Mouse (Mus musculus) kidney, embryonic 15.5 days (tissue): ENCODE measurements around the gene Catsperz. TPM values are rescaled to one million over a fixed set of nuclear protein-coding genes. Genes with fewer than 3 reads are reported as not detected.

ENCODE experiments used
- ATAC-seq: fragments of 200-750 bp; cut with Nextera tagmentation; replicated peaks from 2 replicates; pipeline ENCODE4 v1.8.0; 2017; ENCODE audit warnings: moderate TSS enrichment; ENCODE audit not compliant: low FRiP score
- H3K27ac ChIP-seq: fragments of 300-500 bp; sonication (generic); 2 replicates; pipeline ENCODE4 v1.5.1; 2015; ENCODE audit warnings: mild to moderate bottlenecking, inconsistent platforms
- H3K27me3 ChIP-seq: fragments of 300-500 bp; sonication (generic); 2 replicates; pipeline ENCODE4 v1.6.1; 2015; ENCODE audit warnings: inconsistent platforms
- H3K36me3 ChIP-seq: fragments of 300-500 bp; sonication (generic); 2 replicates; pipeline ENCODE4 v1.6.1; 2015; ENCODE audit warnings: inconsistent platforms
- H3K4me1 ChIP-seq: fragments of 300-500 bp; sonication (generic); 2 replicates; pipeline ENCODE4 v1.6.1; 2015; ENCODE audit warnings: inconsistent platforms
- H3K4me2 ChIP-seq: fragments of 300-500 bp; sonication (generic); 2 replicates; pipeline ENCODE4 v1.6.1; 2015; ENCODE audit warnings: moderate library complexity, mild to moderate bottlenecking, inconsistent platforms
- H3K4me3 ChIP-seq: fragments of 300-500 bp; sonication (generic); replicated peaks from 2 replicates; pipeline ENCODE4 v1.5.1; 2015; ENCODE audit warnings: mild to moderate bottlenecking, inconsistent platforms
- H3K9ac ChIP-seq: fragments of 300-500 bp; sonication (generic); 2 replicates; pipeline ENCODE4 v1.6.1; 2015; ENCODE audit warnings: mild to moderate bottlenecking, inconsistent platforms
- H3K9me3 ChIP-seq: fragments of 300-500 bp; sonication (generic); replicated peaks from 2 replicates; pipeline ENCODE4 v1.6.1; 2016; ENCODE audit warnings: inconsistent platforms
- WGBS: fragments of 180-500 bp; shearing (Covaris S2); methylation state at CpG from one replicate; pipeline ENCODE4 v1.1.7; 2015; ENCODE audit warnings: mixed read lengths; 5-methylcytosine and 5-hydroxymethylcytosine counted together
- polyA plus RNA-seq: library from polyadenylated mRNA; unstranded; fragments of >200 nt; fragmentation: Nextera tagmentation; extraction: Ambion mirVana; gene quantifications from 2 replicates; pipeline ENCODE4 v1.2.1, GENCODE M21; 2015

Gene Catsperz
- polyA plus RNA-seq, 1 experiment from 2014 or later: 2.0 TPM

DNA sequence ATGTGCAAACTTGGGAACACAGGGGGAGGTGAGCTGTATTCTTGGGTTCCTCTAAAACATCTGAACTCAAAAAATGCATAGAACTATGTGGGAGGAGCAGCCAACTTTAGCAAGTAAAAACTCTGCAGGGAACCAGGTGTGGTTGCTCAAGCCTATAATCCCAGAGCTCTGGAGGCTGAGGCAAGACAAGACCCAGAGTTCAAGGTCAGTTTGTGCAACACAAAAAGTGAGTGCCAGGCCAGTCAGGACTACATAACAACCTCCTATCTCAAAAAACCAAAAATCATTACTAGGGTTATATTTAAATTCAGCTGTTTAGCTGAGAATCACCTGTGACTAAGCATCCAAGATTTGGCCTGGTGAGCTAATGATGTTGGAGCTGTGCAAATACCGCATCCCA is 6.8 kb upstream of the Catsperz start:
- Histone ChIP-seq H3K4me1 (peaks cover 24% of the 10 kb centered on the region), H3K27ac (no peak overlapping the region), H3K9me3 (no peaks in the 10 kb centered on the region), H3K27me3 (peaks cover 91% of the 10 kb centered on the region), H3K4me3 (no peak overlapping the region), H3K36me3 (no peaks in the 10 kb centered on the region), H3K9ac (no peak overlapping the region), H3K4me2 (no peak overlapping the region)
- WGBS: 41% methylated on average over 1 of the region's 1 CpGs
- no peak for ATAC-seq

DNA sequence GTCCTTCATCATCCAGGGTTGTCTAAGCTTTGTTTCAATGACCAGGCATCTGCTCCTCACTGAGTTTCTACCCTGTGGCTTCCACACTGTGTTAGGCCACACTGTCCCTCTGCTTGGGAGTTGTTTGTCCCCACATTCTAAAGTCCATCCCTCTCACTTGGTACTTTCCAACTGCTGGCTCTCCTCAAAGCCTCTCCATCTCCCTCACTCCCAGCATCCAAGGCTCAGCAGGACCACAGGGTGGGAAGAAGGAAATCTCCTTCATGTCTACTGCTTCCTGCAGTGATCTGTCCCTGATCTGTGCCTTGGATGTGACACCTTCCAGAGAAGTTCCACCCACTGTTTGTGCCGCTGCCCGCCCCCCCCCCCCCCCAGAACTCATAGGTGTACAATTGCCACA is 5.8 kb upstream of the Catsperz start:
- H3K9ac ChIP-seq: no peak overlapping the region
- 0% methylated on average over 2 of the region's 2 CpGs for WGBS
- H3K27ac ChIP-seq: no peak overlapping the region
- peaks cover 97% of the 10 kb centered on the region for H3K27me3 ChIP-seq
- no peaks in the 10 kb centered on the region for H3K9me3 ChIP-seq
- H3K36me3 ChIP-seq: no peaks in the 10 kb centered on the region
- H3K4me2 ChIP-seq: no peak overlapping the region
- H3K4me1 ChIP-seq: peaks cover 33% of the 10 kb centered on the region
- no peak for ATAC-seq
- H3K4me3 ChIP-seq: no peak overlapping the region

DNA sequence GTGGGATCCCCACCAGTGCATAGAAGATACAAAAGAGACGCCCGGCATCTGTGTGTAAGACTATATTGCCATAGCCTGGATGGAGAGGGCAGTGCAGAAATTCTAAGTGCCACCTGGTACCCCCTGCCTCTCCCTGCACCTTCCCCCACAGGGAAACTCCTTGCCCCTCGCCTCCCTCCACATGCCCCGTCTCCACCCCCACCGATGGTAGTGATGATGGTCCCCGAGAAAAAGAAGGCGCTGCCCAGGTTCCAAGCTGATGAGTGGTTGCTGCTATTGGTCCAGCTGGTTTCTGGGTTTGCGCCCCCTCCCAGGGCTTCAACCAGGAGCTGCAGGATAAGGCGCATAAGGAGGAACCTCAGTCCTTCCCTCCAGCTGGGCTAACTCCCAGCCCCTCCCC is 2.9 kb upstream of the Catsperz start:
- 15% methylated on average over 9 of the region's 9 CpGs for WGBS

DNA sequence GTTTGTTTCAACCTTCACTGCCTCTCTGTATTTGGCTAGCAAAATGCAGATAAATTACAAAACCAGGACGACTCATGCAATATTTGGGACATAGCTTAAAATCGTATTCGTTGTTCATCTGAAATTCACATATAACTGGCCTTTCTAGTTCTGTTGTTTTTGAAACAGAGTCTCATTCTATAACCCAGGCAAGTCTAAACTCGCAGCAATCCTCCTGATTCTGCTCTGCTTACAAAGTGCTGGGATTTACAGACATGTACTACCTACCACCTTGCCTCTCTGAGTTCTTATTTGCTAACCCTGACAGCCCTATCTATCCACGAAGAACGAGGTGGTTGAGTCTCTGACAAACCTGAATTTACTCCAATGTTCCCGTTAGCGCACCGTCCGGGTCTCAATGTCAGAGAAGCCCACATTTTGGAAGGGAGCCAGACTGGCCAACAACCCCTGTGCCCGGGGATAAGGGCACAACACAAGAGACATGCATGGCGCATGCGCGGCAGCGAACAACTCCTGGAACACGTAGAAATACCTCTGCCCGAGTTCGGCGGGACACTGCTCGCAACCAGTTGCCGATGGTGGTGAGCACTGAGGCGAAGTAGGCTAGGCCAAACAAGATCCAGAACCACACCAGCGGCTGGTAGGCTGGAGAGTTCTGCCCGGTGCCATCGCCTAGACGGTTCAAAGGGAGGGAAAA is 1.5 kb upstream of the Catsperz start:
- Histone ChIP-seq H3K9ac (no peak overlapping the region), H3K4me2 (peak overlapping the region; percentile 39), H3K27ac (no peak overlapping the region), H3K9me3 (no peaks in the 10 kb centered on the region), H3K4me3 (peak overlapping the region; percentile 24), H3K27me3 (peaks cover 89% of the 10 kb centered on the region), H3K36me3 (no peaks in the 10 kb centered on the region), H3K4me1 (peaks cover 41% of the 10 kb centered on the region)
- no peak for ATAC-seq
- WGBS: 10% methylated on average over 26 of the region's 26 CpGs

More for the DNA sequence above, 2.9 kb upstream of the Catsperz start:
- no peak overlapping the region for H3K9ac ChIP-seq
- H3K27me3 ChIP-seq: peaks cover 97% of the 10 kb centered on the region
- H3K4me1 ChIP-seq: peaks cover 34% of the 10 kb centered on the region
- no peak overlapping the region for H3K4me3 ChIP-seq
- H3K9me3 ChIP-seq: no peaks in the 10 kb centered on the region
- H3K4me2 ChIP-seq: no peak overlapping the region
- no peak for ATAC-seq
- H3K27ac ChIP-seq: no peak overlapping the region
- H3K36me3 ChIP-seq: no peaks in the 10 kb centered on the region

DNA sequence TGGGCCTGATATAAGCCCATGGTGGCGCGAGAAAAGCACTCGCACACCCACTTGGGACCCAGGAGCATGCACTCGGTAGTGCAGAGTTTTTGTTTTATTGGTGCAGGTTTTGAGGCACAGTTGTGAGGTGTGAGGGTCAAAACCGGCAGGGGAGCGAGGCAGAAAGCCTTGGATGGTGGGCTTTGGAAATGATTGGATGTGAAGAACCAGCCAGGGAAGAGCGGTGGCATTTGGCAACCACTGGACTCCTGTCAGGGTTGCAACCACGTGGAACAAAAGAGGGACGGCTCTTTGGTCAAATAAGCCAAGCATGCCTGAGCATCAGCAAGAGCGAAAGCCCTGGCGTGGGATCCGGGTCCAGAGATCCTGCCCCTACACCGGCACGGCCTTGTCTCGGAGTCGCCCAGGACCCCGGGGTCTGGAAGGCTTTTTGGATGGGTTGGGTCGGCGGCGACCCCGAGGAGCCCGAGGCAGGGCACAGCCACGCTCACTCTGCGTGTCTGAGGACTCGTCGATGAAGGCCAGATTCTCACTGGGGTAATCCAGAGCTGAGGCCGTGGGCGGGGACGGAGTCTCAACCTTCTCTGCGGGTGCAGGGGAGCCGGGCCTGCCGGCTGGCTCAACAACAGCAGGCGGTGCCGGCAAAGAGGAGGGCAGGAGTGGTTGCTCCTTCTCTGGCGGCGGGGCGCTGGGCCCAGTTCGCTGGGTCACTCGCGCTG is 590 bp upstream of the Catsperz start:
- H3K4me3 ChIP-seq: peak overlapping the region; percentile 33
- H3K27me3 ChIP-seq: peaks cover 80% of the 10 kb centered on the region
- no peaks in the 10 kb centered on the region for H3K36me3 ChIP-seq
- H3K9ac ChIP-seq: 0 out of 2 replicates have a peak overlapping the region, but pooled peaks have one; percentile 31
- no peak for ATAC-seq
- peak overlapping the region; percentile 56 for H3K4me2 ChIP-seq
- H3K9me3 ChIP-seq: no peaks in the 10 kb centered on the region
- H3K4me1 ChIP-seq: peaks cover 45% of the 10 kb centered on the region
- H3K27ac ChIP-seq: no peak overlapping the region
- WGBS: 9% methylated on average over 40 of the region's 40 CpGs

DNA sequence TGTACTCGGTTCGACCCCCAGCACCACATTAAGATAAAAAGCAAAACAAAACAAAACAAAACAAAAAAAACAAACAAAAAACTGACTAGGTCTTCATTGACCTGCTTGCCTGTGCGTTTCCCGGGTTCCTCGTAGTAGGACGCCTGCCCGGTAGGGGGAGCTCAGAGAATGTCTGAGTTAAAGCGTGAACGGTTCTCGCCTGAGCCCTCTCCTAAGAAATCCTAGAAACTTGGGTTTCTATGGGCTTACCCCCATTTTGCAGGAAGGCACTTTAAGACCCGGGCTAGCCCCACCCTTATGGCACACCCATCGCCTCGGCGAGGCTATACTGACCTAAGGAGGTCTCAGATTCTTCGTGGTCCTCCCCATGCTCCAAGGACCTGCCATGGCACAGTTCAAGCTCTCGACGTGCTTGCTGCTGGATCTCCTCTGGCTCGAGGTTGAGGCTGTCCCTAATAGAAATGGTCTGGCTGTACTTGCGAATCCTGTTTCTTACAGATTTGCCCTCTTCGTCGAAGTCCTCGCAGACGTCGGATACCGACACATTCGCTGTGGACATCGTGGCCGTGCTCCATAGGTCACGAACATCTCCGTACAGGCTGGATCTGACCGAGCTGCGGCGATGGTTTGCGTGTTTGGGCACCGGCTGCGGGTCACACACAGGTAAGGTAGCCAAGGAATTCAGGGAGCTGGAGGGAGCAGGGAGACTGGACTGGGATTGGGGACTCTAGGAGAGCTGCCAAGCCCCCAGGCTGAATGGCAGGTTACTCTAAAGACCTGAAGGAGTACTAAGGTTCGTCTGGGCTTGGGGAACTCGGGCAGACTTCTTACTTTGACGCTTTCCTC is 496 bp downstream of the Catsperz start:
- H3K9ac ChIP-seq: peak overlapping the region; percentile 31
- peaks cover 71% of the 10 kb centered on the region for H3K27me3 ChIP-seq
- no peak overlapping the region for H3K27ac ChIP-seq
- H3K4me3 ChIP-seq: peak overlapping the region; percentile 33
- H3K4me2 ChIP-seq: peak overlapping the region; percentile 56
- peaks cover 55% of the 10 kb centered on the region for H3K4me1 ChIP-seq
- H3K9me3 ChIP-seq: no peaks in the 10 kb centered on the region
- WGBS: 3% methylated on average over 39 of the region's 39 CpGs
- no peaks in the 10 kb centered on the region for H3K36me3 ChIP-seq
- no peak for ATAC-seq

DNA sequence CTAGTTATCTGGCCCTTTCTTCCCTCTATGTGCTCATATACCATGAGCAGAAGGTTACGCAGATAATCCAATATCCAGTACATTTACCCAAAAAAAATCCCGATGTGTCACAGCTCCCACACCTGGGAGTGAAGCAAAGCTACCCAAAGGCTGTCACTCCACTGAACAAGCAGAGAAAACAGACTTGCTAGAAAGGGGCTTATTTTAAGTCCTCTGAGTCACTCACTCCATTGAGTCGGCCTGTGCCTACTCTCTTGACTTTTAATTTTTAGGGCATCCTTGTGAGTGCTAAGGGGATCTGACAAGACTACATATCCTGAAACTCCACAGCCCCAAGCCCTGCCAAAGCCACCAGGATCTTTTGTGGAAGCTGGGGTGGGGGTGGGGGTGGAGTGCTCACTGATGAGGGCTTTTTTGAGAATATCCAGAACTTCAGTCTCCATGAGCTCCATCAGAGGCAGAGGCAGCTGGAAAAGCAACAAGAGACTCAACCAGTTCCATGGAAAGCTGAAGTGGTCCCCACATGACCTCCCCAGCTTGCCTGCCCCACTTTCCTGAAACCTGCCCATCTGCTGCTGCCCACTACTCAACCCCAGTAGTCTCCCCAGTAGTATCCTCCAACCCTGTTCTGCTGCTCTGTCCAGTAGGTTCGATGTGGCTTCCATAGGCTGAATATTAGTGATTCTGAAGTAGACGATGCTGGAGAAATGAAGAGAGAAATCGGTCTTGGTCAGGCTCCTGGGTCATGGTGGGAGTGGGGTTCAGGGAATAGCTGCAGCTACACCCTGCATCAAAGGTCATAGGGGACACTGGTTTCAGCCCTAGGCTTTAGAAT is 2.1 kb downstream of the Catsperz start:
- Histone ChIP-seq H3K27ac (no peak overlapping the region), H3K36me3 (peaks cover 6% of the 10 kb centered on the region; the same call in 1 of the 2 replicates), H3K4me2 (peak overlapping the region; percentile 93), H3K4me3 (peak overlapping the region; percentile 85), H3K4me1 (peaks cover 60% of the 10 kb centered on the region), H3K9ac (0 out of 2 replicates have a peak overlapping the region, but pooled peaks have one; percentile 50), H3K27me3 (peaks cover 56% of the 10 kb centered on the region), H3K9me3 (no peaks in the 10 kb centered on the region)
- no peak for ATAC-seq
- 60% methylated on average over 6 of the region's 6 CpGs for WGBS

DNA sequence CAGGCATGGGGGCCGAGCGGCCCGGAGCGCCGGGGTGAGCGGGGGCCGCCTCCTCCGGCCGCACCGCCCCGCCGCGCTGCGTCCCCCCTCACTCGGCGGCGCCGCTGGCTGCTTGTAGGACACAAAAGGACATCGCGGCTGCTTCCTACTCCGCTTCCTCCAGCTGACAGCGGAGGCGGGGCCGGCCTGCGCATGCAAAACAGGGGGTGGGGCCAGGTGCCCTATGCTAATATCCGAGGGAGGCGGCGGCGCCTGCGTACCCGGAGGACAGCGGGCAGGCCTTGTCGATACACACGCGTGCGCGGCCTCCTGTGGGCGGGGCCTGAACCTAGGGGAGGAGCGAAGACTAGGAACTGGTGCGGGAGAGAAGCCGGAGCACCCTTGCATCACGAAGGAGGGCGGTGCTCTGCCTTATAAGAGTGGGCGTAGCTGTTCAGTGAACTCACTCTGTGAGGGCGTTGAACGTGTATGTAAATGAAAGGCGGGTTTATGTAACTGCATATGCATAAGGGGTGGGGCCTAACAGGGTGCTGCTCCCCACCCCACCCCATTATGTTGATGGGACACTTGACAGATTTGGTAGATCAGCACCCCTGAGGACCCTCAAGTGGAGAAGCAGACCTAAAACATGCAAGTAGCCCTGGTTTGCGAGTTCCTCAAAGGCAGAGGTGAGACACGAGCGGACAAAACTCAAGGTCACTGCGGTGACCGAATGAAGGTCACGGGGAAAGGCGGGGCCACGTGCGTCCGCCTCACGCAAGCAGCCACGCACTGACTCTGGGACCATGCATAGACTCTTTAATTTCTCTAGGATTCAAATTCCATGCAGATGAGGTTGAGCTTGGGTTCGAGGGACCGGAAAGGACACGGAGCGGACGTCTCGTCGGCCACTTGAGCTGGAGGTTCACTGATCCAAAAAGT is 3.3 kb downstream of the Catsperz start, which contains the start of gene Esrra:
Gene Esrra (minus strand): TSS at position 167 of the 921 bp plus-strand sequence.
- Histone ChIP-seq H3K36me3 (peaks cover 6% of the 10 kb centered on the region; the same call in 1 of the 2 replicates), H3K27ac (peak within 1 kb of the TSS; percentile 91), H3K9ac (peak within 1 kb of the TSS; percentile 75), H3K4me1 (peaks cover 51% of the 10 kb centered on the region), H3K9me3 (no peaks in the 10 kb centered on the region), H3K4me2 (peak within 1 kb of the TSS; percentile 93), H3K4me3 (peak within 1 kb of the TSS; percentile 85), H3K27me3 (peaks cover 44% of the 10 kb centered on the region)
- WGBS: under 1% methylated on average over 65 of the region's 66 CpGs
- peak; percentile 93 for ATAC-seq

DNA sequence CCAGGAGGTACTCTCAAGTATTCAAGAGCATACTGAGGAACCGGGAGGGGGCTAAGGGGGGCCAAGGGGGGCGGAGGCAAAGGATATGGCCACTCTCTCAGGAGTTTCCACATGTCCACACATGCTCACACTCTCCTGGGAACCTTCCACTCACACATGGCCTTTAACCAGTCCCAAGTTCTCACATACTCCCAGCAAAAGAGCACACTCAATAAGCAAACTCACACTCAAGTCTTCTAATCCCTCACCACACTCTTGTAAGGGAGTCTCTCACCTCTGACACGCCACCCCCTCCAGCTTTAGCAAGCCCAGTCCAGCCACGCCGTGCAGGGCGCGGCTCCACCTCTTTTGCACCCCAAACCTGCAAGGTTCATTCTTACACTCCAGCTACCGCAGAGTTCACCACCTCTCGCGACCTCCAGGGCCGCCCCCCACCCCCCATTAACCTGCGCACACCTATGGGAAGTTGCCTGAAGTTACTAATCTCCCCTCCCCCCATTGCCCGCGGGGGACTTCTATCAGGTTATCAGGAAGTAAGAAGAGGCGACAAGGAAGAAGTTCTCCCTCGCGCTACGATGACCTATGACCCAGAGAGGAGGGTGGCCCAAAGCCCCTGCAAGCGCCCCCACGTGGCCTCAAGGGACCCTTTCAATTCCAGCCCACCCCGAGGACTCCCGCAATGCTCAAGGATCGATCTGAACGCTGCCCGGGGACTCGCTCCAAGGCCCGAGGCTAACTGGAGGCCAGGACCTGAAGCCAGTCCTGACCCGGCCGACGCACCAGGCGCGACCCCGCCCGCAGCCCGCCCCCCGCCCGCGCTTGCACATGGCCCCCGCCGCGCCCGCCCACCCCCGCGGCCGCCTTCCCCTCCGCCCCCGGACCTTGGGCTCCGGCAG is 4.2 kb downstream of the Catsperz start:
- H3K4me1 ChIP-seq: peaks cover 43% of the 10 kb centered on the region
- ATAC-seq: peak; percentile 34
- 1% methylated on average over 30 of the region's 48 CpGs for WGBS
- peak overlapping the region; percentile 85 for H3K4me3 ChIP-seq
- peak overlapping the region; percentile 91 for H3K27ac ChIP-seq
- H3K27me3 ChIP-seq: peaks cover 35% of the 10 kb centered on the region
- H3K4me2 ChIP-seq: peak overlapping the region; percentile 93
- H3K9me3 ChIP-seq: no peaks in the 10 kb centered on the region
- peaks cover 6% of the 10 kb centered on the region; the same call in 1 of the 2 replicates for H3K36me3 ChIP-seq
- peak overlapping the region; percentile 75 for H3K9ac ChIP-seq
